Mouse (Mus musculus): Measurements from ENCODE around the gene Prss30. TPM values are rescaled to one million over a fixed set of nuclear protein-coding genes. Genes with fewer than 3 reads are reported as not detected.
A peak's percentile ranks its signal among the peaks of the same experiment; 100 is the strongest.
"Not testable (repeated sequence)": the region's sequence is repeated elsewhere in the genome, so short reads cannot be mapped to it uniquely, and the experiment has no call there.

The Prss30 gene
- polyA plus RNA-seq, 1 experiment from 2014 or later = not detected

DNA sequence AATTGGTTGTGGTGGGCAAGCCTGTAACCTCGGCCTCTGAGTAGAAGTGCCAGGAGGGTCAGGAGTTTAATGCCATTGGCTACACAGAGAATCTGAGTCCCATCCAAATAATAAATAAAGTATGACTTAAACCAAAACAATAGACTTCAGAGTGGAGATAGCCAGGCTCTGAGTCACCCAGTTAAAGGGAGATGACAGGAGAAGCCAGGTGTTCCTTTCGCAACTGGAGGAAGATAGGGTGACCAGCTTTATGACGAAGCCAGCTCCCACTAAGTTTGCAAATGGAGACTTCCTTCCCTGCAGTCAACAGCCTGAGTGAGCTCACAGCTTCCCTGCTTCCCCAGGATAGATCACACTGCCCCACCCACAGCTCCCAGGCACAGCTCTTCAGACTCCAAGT, 895 bp downstream of the Prss30 start:
- H3K27me3 ChIP-seq = no peaks in the 10 kb centered on the region
- WGBS = 43% methylated on average over 3 of the region's 3 CpGs
- H3K4me2 ChIP-seq (replicated peaks) = no peak overlapping the region
- H3K27ac ChIP-seq = no peak overlapping the region
- H3K9me3 ChIP-seq = no peaks in the 10 kb centered on the region
- H3K4me3 ChIP-seq = no peak overlapping the region
- no peak for ATAC-seq (ENCODE audit: low FRiP score, low read depth)
- no peaks in the 10 kb centered on the region for H3K4me1 ChIP-seq
- no peak overlapping the region for H3K9ac ChIP-seq
- no peaks in the 10 kb centered on the region for H3K36me3 ChIP-seq

DNA sequence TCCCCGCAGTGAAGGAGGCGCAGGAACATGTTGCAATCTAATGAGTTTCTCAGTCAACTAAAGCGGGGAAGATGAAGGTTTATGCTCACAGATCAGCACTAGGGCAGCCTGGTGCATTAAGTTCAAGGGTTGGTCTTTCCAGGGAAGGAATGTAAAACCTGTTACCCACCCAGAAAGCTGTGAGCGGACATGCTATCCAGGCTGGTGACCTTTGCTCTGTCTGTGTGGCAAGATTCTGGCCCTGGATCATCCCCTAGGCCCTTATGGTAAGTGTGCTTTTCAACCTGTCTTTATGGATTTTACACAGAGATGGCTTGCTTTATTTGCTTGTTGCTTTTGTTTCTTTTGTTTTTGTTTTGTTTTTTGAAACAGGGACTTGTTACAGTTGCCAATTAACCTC, 3.7 kb downstream of the Prss30 start:
- no peaks in the 10 kb centered on the region for H3K9me3 ChIP-seq
- 86% methylated on average over 4 of the region's 4 CpGs for WGBS
- no peak overlapping the region for H3K27ac ChIP-seq
- no peaks in the 10 kb centered on the region for H3K27me3 ChIP-seq
- H3K9ac ChIP-seq = no peak overlapping the region
- no peaks in the 10 kb centered on the region for H3K36me3 ChIP-seq
- H3K4me1 ChIP-seq = no peaks in the 10 kb centered on the region
- no peak for ATAC-seq (ENCODE audit: low FRiP score, low read depth)
- H3K4me3 ChIP-seq = no peak overlapping the region
- no peak overlapping the region for H3K4me2 ChIP-seq (replicated peaks)

DNA sequence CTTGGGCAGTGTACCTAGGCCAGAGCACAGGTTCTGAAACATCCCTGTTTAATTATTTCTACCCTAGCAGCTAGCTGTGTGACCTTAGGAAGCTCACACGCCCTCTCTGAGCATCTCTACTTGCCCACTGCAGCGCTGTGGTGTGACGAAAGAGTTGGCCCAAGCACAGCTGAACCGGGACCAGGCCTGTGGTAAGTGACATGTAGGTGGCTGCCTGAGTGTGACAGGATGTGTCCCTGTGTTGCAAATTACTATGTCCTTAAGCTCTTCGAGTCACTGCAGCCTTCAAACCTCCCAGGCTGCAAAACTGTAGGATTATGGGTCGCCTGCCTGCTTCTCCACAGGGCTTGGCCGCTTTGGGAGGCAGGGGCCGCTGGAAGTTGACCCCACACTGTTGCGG, 9.1 kb downstream of the Prss30 start:
- Histone ChIP-seq H3K4me3 (no peak overlapping the region), H3K9ac (no peak overlapping the region), H3K4me1 (no peaks in the 10 kb centered on the region), H3K4me2 (replicated peaks) (no peak overlapping the region), H3K36me3 (no peaks in the 10 kb centered on the region), H3K27me3 (no peaks in the 10 kb centered on the region), H3K9me3 (no peaks in the 10 kb centered on the region), H3K27ac (no peak overlapping the region)
- WGBS = 85% methylated on average over 9 of the region's 9 CpGs
- ATAC-seq (ENCODE audit: low FRiP score, low read depth) = no peak

DNA sequence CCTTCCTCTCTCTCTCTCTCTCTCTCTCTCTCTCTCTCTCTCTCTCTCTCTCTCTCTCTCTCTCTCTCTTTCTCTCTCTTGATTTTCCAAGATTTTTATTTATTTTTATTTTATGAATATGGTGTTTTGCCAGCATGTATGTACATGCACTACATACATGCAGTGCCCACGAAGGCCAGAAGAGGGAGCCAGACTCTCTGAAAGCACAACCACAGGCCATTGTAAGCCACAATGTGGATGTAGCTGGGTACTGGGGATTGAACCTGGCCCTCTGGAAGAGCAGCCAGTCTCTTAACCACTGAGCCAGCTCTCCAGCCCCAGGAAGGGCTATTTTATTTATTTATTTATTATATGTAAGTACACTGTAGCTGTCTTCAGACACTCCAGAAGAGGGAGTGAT, 11.1 kb downstream of the Prss30 start:
- no peak overlapping the region for H3K27ac ChIP-seq
- H3K36me3 ChIP-seq = no peaks in the 10 kb centered on the region
- H3K9ac ChIP-seq = no peak overlapping the region
- no peak overlapping the region for H3K4me2 ChIP-seq (replicated peaks)
- WGBS = 10% methylated on average over 1 of the region's 1 CpGs
- no peaks in the 10 kb centered on the region for H3K4me1 ChIP-seq
- no peaks in the 10 kb centered on the region for H3K27me3 ChIP-seq
- no peak overlapping the region for H3K4me3 ChIP-seq
- ATAC-seq (ENCODE audit: low FRiP score, low read depth) = no peak
- H3K9me3 ChIP-seq = no peaks in the 10 kb centered on the region

DNA sequence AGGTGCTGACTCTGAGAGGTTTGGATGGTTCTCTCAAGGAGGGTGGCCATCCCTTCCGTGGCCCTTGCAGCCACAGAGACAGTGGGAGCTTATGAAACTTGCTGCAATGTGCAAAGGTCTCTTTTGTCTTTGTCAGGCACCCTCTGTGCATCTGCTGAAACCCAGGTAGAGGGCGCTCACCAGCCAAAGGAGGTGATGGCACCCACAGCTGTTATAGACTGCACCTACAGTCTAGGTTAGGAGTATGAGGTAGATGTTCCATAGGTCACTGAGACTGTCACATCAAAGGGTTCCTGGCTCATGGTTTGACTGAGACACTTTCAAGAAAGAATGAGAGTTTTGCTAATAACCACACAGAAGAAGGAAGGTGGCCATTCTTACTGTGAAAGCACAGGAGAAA, 11.6 kb downstream of the Prss30 start:
- Histone ChIP-seq H3K4me1 (no peaks in the 10 kb centered on the region), H3K9me3 (no peaks in the 10 kb centered on the region), H3K27ac (no peak overlapping the region), H3K4me2 (replicated peaks) (no peak overlapping the region), H3K27me3 (no peaks in the 10 kb centered on the region), H3K36me3 (no peaks in the 10 kb centered on the region), H3K9ac (no peak overlapping the region), H3K4me3 (no peak overlapping the region)
- no peak for ATAC-seq (ENCODE audit: low FRiP score, low read depth)
- 41% methylated on average over 2 of the region's 2 CpGs for WGBS

DNA sequence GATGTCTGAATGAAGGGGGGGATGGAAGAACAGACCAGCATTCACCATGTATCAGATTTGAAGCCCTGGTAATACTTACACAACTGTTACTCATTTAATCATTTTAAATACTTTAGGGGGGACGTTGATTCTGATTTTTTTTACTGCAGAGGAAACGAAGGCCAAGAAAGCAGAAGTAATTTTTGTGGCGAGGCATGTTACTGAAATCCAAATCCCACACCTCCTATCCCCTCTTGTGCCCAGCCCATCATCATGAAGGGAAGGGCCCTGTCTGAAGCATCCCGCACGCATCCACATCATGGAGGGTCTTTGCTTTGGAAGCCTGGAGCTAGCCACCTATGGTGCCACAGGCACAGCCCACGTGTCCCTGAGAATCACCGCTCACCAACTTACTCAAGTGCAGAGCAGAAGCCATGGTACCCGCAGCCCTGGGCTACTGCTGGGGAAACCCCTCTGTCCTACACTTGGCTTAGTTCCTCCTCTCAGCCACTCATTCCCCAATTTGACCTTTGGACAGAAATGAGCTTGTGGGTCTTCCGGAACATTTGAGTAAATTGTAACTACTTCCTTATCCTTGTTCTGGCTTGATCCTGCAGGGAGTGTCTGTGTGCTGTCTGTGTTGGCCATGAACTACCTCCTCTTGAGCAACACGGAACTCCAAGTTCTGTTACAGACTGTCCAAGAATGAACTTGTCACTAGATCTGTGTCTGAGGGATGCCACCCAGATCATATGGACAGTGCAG, 13.5 kb downstream of the Prss30 start:
- no peaks in the 10 kb centered on the region for H3K36me3 ChIP-seq
- H3K9ac ChIP-seq = no peak overlapping the region
- H3K27me3 ChIP-seq = no peaks in the 10 kb centered on the region; the same call in 1 of the 2 replicates
- no peak overlapping the region for H3K4me2 ChIP-seq (replicated peaks)
- H3K27ac ChIP-seq = no peak overlapping the region
- H3K4me1 ChIP-seq = no peaks in the 10 kb centered on the region
- H3K9me3 ChIP-seq = no peaks in the 10 kb centered on the region
- H3K4me3 ChIP-seq = no peak overlapping the region
- no peak for ATAC-seq (ENCODE audit: low FRiP score, low read depth)
- WGBS = 78% methylated on average over 10 of the region's 10 CpGs

DNA sequence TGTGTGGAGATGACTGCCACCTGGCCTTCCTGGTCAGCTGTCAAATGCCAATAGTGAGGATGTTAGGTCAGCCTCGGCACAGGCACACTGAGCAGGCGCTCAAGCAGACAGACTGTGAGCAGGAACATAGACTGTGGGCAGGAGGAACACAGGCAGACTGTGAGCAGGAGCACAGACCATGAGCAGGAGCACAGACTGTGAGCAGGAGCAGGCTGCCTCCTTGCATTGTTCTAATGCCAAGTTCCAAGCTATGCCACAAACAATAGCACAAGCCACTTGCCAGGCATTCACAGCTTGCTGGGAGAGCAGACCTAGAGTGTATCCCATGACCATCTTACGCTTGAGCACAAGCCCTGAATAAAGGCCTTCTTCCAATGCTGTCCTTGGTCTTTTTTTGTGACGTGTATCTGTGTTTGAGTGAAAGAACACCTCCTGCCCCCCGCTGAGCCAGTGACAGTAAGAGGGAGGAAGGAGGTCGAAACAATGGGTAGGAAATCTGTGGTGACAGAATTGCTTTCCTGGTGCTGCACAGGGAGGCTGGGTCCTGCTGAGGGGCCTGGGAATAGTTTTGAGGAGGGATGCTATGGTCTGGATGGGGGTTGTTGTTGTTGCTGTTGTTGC, 14.5 kb downstream of the Prss30 start:
- ATAC-seq (ENCODE audit: low FRiP score, low read depth) = no peak
- no peak overlapping the region for H3K4me2 ChIP-seq (replicated peaks)
- whole genome bisulfite sequencing = 54% methylated on average over 6 of the region's 6 CpGs
- H3K27me3 ChIP-seq = no peaks in the 10 kb centered on the region; the same call in 1 of the 2 replicates
- no peaks in the 10 kb centered on the region for H3K9me3 ChIP-seq
- no peaks in the 10 kb centered on the region for H3K4me1 ChIP-seq
- H3K27ac ChIP-seq = no peak overlapping the region
- H3K36me3 ChIP-seq = no peaks in the 10 kb centered on the region
- H3K9ac ChIP-seq = no peak overlapping the region
- H3K4me3 ChIP-seq = no peak overlapping the region

DNA sequence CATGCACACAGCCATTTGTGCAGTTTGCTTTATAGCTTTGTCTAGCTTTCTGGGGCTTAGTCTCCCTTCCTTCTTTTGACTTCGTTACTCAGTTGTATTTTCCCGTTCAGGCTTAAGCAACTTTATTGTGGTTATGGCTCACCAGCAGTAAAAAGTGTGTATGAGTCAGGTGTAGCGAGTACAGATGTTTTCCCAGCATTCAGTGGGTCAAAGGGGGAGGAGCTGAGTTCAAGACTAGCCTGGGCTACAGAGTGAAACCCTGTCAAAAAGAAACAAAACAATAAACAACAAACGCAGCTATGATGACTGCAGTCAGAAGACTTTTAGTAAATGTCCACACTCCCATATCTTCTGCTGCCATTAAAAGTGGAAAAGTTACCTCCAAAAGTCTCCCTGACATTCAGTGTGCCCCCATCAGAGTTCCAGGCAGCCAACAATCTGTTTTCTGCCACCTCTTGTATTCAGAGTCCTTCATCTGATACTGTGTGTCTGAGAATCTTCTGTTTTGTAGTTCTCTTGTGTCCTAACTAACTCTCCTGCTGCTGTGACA, 18.7 kb downstream of the Prss30 start:
- Histone ChIP-seq H3K27me3 (no peaks in the 10 kb centered on the region; the same call in 1 of the 2 replicates), H3K27ac (no peak overlapping the region), H3K4me2 (replicated peaks) (no peak overlapping the region), H3K9ac (no peak overlapping the region), H3K9me3 (no peaks in the 10 kb centered on the region), H3K4me1 (0 out of 2 replicates have a peak, but pooled peaks cover 4% of the 10 kb centered on the region), H3K36me3 (no peaks in the 10 kb centered on the region), H3K4me3 (no peak overlapping the region)
- WGBS = 62% methylated on average over 4 of the region's 4 CpGs
- ATAC-seq (ENCODE audit: low FRiP score, low read depth) = no peak

DNA sequence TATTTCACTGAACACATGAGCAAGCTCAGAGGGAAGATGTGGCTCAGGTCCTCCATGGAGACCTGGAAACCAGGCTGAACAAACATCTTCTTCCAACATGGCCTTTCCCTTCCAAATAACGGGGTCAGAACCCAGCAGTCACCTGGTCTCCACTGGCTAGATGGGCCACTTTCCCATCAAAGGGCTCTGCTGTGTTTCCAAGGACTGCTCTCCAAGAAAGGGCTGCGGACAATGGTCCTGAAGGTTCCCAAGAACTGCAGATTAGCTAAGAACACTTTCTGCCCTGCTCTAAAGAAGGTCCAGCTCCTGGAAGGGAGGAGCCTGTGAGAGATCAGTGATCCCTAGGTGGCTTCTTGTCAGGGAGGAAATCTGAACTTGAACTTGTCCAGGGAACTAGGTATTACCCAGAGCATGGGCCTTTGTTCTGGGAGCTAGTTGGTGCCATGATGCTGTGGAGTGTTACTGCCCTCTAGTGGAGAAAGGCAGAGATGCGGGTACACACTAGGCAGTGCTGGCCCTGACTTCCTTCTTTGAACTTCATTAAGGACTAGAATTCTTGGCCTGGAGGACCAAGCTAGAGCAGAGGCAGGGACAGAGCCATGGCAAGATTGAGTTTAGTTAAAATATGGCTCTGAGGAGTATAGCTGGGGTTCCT, 20.2 kb downstream of the Prss30 start:
- peak; percentile 95 for ATAC-seq (ENCODE audit: low FRiP score, low read depth)
- Histone ChIP-seq H3K9me3 (no peaks in the 10 kb centered on the region), H3K4me3 (no peak overlapping the region), H3K27me3 (no peaks in the 10 kb centered on the region; the same call in 1 of the 2 replicates), H3K27ac (no peak overlapping the region), H3K36me3 (no peaks in the 10 kb centered on the region), H3K4me1 (0 out of 2 replicates have a peak, but pooled peaks cover 4% of the 10 kb centered on the region), H3K4me2 (replicated peaks) (no peak overlapping the region), H3K9ac (0 out of 2 replicates have a peak overlapping the region, but pooled peaks have one; percentile 20)
- 38% methylated on average over 3 of the region's 3 CpGs for WGBS

DNA sequence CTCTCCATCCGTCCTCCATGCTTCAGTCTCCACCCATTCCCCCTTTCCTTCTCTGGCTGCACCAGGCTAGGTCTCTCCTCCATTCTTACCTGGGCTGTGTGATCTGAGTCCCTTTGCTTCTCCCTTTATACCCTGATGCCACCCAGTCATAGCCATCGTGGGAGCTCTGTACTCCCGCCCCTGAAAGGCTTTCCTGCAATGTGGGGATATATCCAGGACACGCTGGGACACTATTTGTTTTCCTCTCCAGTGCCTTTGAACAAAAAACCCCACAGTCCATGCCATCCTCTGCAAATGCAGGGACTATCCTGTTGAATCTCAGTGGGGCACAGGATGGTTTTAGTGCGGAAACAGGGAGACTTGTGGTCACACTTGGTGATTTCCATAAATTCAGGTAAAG, 25.2 kb downstream of the Prss30 start, which contains the start of gene Sbpl:
Sbpl (minus strand) TSS at position 101 of the 400 bp plus-strand sequence.
- Histone ChIP-seq H3K4me3 (no peak within 1 kb of the TSS), H3K27me3 (no peaks in the 10 kb centered on the region), H3K4me1 (0 out of 2 replicates have a peak, but pooled peaks cover 4% of the 10 kb centered on the region), H3K27ac (no peak within 1 kb of the TSS), H3K9me3 (no peaks in the 10 kb centered on the region), H3K36me3 (no peaks in the 10 kb centered on the region), H3K9ac (no peak within 1 kb of the TSS), H3K4me2 (replicated peaks) (no peak within 1 kb of the TSS)
- ATAC-seq (ENCODE audit: low FRiP score, low read depth) = no peak
- WGBS = 80% methylated on average over 5 of the region's 5 CpGs

DNA sequence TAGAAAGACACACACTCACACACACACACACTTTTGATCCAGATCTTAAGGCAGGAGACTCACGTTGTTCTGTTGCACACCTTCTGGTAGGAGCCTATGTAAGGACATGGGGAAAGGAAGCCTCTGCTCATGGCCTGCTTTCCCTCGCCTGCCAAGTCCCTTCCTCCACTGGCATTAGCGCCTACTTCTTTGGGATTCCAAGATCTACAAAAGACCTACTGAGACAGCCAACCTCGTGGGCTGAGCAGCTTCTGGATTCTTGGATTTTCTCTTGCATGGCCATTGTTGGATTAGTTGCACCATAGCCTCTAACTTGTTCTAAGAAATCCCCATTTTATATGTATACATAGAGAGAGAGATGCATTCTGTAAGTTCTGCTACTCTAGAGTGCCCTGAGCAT, 29.5 kb downstream of the Prss30 start:
- not testable (repeated sequence) for H3K9me3 ChIP-seq; H3K4me1 ChIP-seq; ATAC-seq (ENCODE audit: low FRiP score, low read depth); H3K36me3 ChIP-seq; H3K4me3 ChIP-seq; H3K27me3 ChIP-seq; H3K9ac ChIP-seq; H3K27ac ChIP-seq; H3K4me2 ChIP-seq (replicated peaks)
- 78% methylated on average over 4 of the region's 4 CpGs for WGBS

DNA sequence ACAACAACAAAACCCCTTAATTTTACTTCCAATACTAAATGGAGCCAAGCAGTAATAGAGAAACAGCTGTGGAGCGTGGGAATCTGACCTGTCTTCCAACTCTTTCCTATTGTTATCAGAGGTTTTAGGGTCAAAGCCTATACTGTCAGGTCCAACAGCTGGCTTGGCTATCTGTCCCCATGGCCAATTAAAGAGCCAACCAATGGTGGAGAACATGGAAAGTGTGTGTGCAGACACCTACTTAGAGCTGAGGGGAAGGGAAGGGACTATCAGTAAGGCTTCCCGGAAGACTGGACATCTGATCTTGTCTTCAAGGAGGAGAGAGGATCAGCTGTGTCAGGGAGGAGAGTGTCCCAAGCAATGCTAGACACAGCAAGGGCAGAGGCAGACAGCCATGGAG, 31.3 kb downstream of the Prss30 start:
- ATAC-seq (ENCODE audit: low FRiP score, low read depth) = no peak
- WGBS = 88% methylated on average over 2 of the region's 2 CpGs
- no peaks in the 10 kb centered on the region for H3K27me3 ChIP-seq
- no peaks in the 10 kb centered on the region for H3K4me1 ChIP-seq
- no peak overlapping the region for H3K4me2 ChIP-seq (replicated peaks)
- no peak overlapping the region for H3K4me3 ChIP-seq
- no peaks in the 10 kb centered on the region for H3K36me3 ChIP-seq
- H3K27ac ChIP-seq = no peak overlapping the region
- no peaks in the 10 kb centered on the region for H3K9me3 ChIP-seq
- no peak overlapping the region for H3K9ac ChIP-seq

Measured in limb, embryonic 13.5 days (tissue).